Mouse (Mus musculus) hematopoietic stem cell, adult 5-6 weeks (primary cell): Measurements from ENCODE around the gene Scgb1a1. TPM values are rescaled to one million over a fixed set of nuclear protein-coding genes. Genes with fewer than 3 reads are reported as not detected.
"Not testable (repeated sequence)": the region's sequence is repeated elsewhere in the genome, so short reads cannot be mapped to it uniquely, and the experiment has no call there.

ENCODE experiments used
- ATAC-seq, 2 experiments: fragments of 125-278 bp in 1 of 2; replicated peaks in 1 of 2; 2 replicates each; pipeline ENCODE4 v1.8.0; 2016 to 2017; ENCODE audit warnings: inconsistent platforms in 2 of 2, mild to moderate bottlenecking in 2 of 2, moderate number of reproducible peaks in 2 of 2, low read depth in 1 of 2, moderate TSS enrichment in 1 of 2; ENCODE audit not compliant: low FRiP score in 2 of 2, poor library complexity in 2 of 2, severe bottlenecking in 2 of 2, insufficient read depth in 1 of 2, low TSS enrichment in 1 of 2
- total RNA-seq: library from RNA; stranded (forward); fragments of 172-1452, 232-1000 nt; gene quantifications from 2 replicates; pipeline ENCODE4 v1.2.3, GENCODE M21; 2017

The Scgb1a1 gene
- not detected in 2 replicates for total RNA-seq

- ATAC-seq = no peak
Measured at GRCm38 (mm10) chr19:9087821-9088220, at the start of gene Scgb1a1. Gene Scgb1a1, minus strand, starts transcription at chr19:9087958.

- no peak for ATAC-seq
Measured at GRCm38 (mm10) chr19:9137159-9137558, 49.4 kb upstream of the Scgb1a1 start.

- peak; percentile 91 to 96 for ATAC-seq
Measured at GRCm38 (mm10) chr19:9135512-9136331, 48.0 kb upstream of the Scgb1a1 start, which contains the start of gene Asrgl1. Gene Asrgl1, minus strand, starts transcription at chr19:9135636.

GRCm38 (mm10) chr19:9134746-9135511 is 47.2 kb upstream of the Scgb1a1 start:
- peak in 1 of 2 experiments; percentile 57; a peak in 3 of 4 replicates for ATAC-seq

GRCm38 (mm10) chr19:9129996-9130395 is 42.2 kb upstream of the Scgb1a1 start:
- ATAC-seq = no peak

GRCm38 (mm10) chr19:9128499-9129194 is 40.9 kb upstream of the Scgb1a1 start:
- no peak for ATAC-seq

- not testable (repeated sequence) for ATAC-seq
Measured at GRCm38 (mm10) chr19:9123986-9124385, 36.2 kb upstream of the Scgb1a1 start.

- ATAC-seq = no peak
Measured at GRCm38 (mm10) chr19:9122390-9122789, 34.6 kb upstream of the Scgb1a1 start.

GRCm38 (mm10) chr19:9119655-9120425 is 32.1 kb upstream of the Scgb1a1 start:
- no peak for ATAC-seq

- ATAC-seq = no peak
Measured at GRCm38 (mm10) chr19:9117275-9117674, 29.5 kb upstream of the Scgb1a1 start.

GRCm38 (mm10) chr19:9116268-9116667 is 28.5 kb upstream of the Scgb1a1 start:
- no peak for ATAC-seq

- no peak for ATAC-seq
Measured at GRCm38 (mm10) chr19:9112043-9112442, 24.3 kb upstream of the Scgb1a1 start.

GRCm38 (mm10) chr19:9110182-9110869 is 22.6 kb upstream of the Scgb1a1 start:
- ATAC-seq = peak; percentile 72 to 76

GRCm38 (mm10) chr19:9108536-9108935 is 20.8 kb upstream of the Scgb1a1 start:
- ATAC-seq = no peak

GRCm38 (mm10) chr19:9107379-9107755 is 19.6 kb upstream of the Scgb1a1 start:
- ATAC-seq = 0 out of 4 replicates have a peak, but pooled peaks of 1 of the 2 experiments have one; percentile 9

GRCm38 (mm10) chr19:9106751-9107378 is 19.1 kb upstream of the Scgb1a1 start:
- no peak for ATAC-seq
